Mouse (Mus musculus): ENCODE results near the gene Ano10. TPM values are rescaled to one million over a fixed set of nuclear protein-coding genes. Genes with fewer than 3 reads are reported as not detected.

Ano10 gene
- polyA plus RNA-seq, 1 experiment from 2014 or later: 31.4 TPM

DNA sequence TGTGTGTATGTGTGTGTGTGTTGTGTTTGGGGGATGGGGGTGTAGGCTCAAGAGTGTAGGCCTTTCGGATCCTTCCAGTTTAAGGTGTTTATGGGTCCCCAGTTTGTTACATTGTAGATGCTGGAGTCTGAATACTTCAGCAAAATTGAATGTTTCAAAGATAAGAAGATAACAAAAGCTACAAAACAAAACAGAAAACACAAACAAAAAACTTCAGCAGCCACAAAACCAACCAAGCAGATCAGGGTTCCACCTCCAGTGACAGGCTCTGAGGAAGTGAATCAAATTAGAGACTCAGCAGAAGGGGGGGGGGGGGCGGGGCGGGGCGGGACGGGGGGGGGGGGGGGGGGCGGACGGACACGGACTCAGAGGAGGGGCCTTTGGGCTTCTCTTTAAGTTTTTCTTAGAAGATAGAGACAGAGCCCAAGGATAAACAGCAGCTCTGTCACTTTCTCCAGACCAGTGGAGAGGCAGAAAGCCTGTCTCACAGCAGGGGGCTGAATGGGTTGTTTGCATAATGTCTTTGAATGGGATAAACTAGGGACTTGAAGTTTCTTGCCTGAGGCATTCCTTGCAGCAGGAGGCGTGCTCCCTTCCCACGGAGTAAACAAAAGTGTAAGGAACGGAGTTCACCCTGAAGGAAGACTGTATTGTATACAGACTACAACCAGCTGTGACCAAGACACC lies 8.9 kb downstream of the Ano10 start:
- 20% methylated on average over 5 of the region's 11 CpGs for WGBS
- Histone ChIP-seq H3K27me3 (ENCODE audit: insufficient read depth, poor library complexity, severe bottlenecking) (no peaks in the 10 kb centered on the region), H3K27ac (peak overlapping the region; percentile 47; the same call in 1 of the 2 replicates), H3K4me1 (peaks cover 23% of the 10 kb centered on the region), H3K36me3 (no peaks in the 10 kb centered on the region), H3K9me3 (no peaks in the 10 kb centered on the region), H3K4me3 (peak overlapping the region; percentile 15; the same call in 1 of the 2 replicates)
- no peak for DNase-seq (ENCODE audit: low spot score)

DNA sequence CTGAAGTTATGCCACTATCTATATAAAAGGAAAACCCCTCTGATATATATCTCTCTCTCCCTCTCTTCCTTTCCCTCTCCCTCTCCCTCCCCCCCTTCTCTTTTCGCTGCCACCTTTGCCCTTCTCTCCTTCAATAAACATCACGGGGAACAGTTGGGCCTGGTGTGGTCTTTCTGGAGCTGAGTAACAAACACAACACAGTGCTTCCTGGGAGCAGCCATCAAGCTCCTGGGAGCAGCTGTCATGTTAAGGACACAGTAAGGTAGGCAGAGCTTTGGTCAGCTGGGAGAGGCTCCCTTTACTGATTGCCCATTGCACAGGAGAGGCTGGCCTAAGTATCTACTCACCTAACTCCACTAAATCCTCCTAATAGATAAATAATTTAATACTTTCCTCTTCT lies 9.5 kb downstream of the Ano10 start:
- WGBS: 52% methylated on average over 2 of the region's 2 CpGs
- Histone ChIP-seq H3K27me3 (ENCODE audit: insufficient read depth, poor library complexity, severe bottlenecking) (no peaks in the 10 kb centered on the region), H3K9me3 (no peaks in the 10 kb centered on the region), H3K4me1 (peaks cover 20% of the 10 kb centered on the region), H3K36me3 (no peaks in the 10 kb centered on the region), H3K27ac (no peak overlapping the region), H3K4me3 (no peak overlapping the region)
- no peak for DNase-seq (ENCODE audit: low spot score)

DNA sequence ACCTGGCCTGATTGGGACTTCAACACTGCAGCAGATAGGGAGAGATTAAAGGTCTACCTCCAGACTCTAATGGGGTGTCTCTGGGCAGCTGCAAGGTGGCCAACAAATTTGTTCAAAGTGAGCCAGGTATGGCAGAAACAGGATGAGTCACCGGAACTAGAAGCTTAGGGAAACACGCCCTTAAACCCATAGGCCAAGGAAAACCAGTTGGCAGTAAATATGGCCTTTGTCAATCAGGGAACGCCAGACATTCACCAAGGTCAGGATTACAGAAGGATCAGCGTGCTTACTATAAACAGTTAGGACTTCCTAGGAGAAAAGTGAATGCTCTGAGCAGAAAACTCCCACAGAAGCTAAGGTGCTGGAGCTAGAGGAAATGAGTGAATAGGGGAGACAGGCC lies 13.2 kb downstream of the Ano10 start:
- H3K4me1 ChIP-seq: peaks cover 14% of the 10 kb centered on the region
- H3K9me3 ChIP-seq: no peaks in the 10 kb centered on the region
- H3K36me3 ChIP-seq: peaks cover 6% of the 10 kb centered on the region; the same call in 1 of the 2 replicates
- H3K27me3 ChIP-seq (ENCODE audit: insufficient read depth, poor library complexity, severe bottlenecking): no peaks in the 10 kb centered on the region
- H3K4me3 ChIP-seq: no peak overlapping the region
- no peak for DNase-seq (ENCODE audit: low spot score)
- 88% methylated on average over 4 of the region's 4 CpGs for WGBS
- H3K27ac ChIP-seq: no peak overlapping the region

DNA sequence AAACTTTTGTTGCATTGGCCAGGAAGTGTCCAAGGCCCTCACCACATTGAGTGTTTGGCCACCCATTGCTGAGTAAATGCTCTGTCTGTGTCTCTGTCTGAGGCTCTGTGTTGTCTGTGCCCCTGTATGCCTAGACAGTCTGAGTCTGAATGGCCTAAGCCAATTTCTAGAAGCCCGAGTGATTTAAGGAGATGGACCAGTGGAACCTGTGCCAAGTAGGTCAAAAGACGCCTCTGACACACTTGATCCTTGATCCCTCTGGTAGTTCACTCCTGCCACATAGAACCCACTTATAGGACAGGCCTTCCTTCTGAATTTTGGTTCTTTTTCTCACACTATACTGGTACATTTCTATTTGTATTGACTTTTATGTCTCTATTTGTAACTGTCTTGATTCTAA lies 17.6 kb downstream of the Ano10 start:
- no peak overlapping the region for H3K4me3 ChIP-seq
- WGBS: 87% methylated on average over 2 of the region's 2 CpGs
- H3K36me3 ChIP-seq: peaks cover 18% of the 10 kb centered on the region; the same call in 1 of the 2 replicates
- no peaks in the 10 kb centered on the region for H3K4me1 ChIP-seq
- no peak for DNase-seq (ENCODE audit: low spot score)
- no peaks in the 10 kb centered on the region for H3K27me3 ChIP-seq (ENCODE audit: insufficient read depth, poor library complexity, severe bottlenecking)
- no peak overlapping the region for H3K27ac ChIP-seq
- no peaks in the 10 kb centered on the region for H3K9me3 ChIP-seq

DNA sequence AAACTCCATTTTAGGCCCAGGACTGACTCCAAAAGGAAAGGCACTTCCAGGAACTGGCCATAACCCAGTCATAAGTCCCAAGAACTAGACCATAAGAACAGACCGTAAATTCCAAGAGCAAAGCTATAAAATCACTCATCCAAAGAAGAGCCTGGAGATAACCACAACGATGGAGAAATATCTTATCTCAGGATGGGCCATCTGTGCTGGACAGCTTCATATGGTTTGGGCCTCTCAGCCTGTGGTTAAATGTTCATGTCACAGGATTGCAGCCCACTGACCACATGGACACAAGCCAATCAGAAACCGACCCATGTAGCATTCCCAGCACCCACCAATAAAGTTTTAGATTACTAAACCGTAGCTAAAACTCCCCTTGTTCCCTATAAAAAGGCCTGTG lies 18.1 kb downstream of the Ano10 start:
- no peak overlapping the region for H3K27ac ChIP-seq
- H3K27me3 ChIP-seq (ENCODE audit: insufficient read depth, poor library complexity, severe bottlenecking): no peaks in the 10 kb centered on the region
- H3K4me3 ChIP-seq: no peak overlapping the region
- no peaks in the 10 kb centered on the region for H3K4me1 ChIP-seq
- peaks cover 18% of the 10 kb centered on the region; the same call in 1 of the 2 replicates for H3K36me3 ChIP-seq
- DNase-seq (ENCODE audit: low spot score): no peak
- no peaks in the 10 kb centered on the region for H3K9me3 ChIP-seq
- WGBS: 80% methylated on average over 4 of the region's 4 CpGs

DNA sequence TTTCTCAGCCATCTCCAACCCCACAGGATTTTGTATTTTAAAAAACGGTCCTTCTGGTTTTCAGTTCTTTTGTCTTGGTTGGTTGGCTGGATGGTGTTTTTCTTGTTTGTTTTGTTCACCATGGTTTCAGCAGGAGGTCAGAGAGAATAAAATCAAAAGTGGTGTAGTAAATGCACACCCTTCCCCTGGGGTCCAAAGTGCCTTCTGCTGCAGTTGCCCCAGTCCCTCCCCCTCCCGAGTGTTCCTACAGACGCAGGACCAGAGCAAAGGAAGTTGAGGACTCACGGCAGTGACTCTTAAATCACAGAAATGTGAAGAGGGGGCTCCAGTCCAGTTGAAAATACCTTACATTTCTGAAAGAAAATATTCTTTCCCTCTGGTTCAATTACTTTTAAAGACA lies 19.9 kb downstream of the Ano10 start:
- Histone ChIP-seq H3K27me3 (ENCODE audit: insufficient read depth, poor library complexity, severe bottlenecking) (no peaks in the 10 kb centered on the region), H3K9me3 (no peaks in the 10 kb centered on the region), H3K27ac (no peak overlapping the region), H3K36me3 (peaks cover 18% of the 10 kb centered on the region; the same call in 1 of the 2 replicates), H3K4me1 (no peaks in the 10 kb centered on the region), H3K4me3 (no peak overlapping the region)
- WGBS: 74% methylated on average over 4 of the region's 4 CpGs
- no peak for DNase-seq (ENCODE audit: low spot score)

DNA sequence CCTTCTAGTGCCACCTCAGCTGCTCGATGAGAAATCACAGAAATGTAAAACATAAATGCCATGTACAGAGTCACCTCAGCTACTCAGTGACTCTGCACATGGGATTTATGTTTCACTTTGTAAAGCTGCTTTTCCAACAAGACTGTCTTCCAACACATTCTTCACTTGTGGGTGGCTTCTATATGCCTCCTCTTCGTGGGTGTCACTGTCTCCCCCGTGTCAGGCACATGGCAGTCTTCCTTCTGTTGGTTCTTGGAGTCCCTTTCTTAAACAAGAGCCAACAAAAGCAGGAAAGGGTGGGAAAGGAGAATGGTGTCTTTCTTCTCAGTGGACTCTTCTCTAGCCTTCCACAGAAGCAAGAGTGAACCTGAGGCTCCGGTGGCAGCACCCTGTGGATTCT lies 20.3 kb downstream of the Ano10 start:
- 83% methylated on average over 4 of the region's 4 CpGs for WGBS
- Histone ChIP-seq H3K4me1 (no peaks in the 10 kb centered on the region), H3K4me3 (no peak overlapping the region), H3K36me3 (peaks cover 18% of the 10 kb centered on the region; the same call in 1 of the 2 replicates), H3K9me3 (no peaks in the 10 kb centered on the region), H3K27me3 (ENCODE audit: insufficient read depth, poor library complexity, severe bottlenecking) (no peaks in the 10 kb centered on the region), H3K27ac (no peak overlapping the region)
- DNase-seq (ENCODE audit: low spot score): no peak

DNA sequence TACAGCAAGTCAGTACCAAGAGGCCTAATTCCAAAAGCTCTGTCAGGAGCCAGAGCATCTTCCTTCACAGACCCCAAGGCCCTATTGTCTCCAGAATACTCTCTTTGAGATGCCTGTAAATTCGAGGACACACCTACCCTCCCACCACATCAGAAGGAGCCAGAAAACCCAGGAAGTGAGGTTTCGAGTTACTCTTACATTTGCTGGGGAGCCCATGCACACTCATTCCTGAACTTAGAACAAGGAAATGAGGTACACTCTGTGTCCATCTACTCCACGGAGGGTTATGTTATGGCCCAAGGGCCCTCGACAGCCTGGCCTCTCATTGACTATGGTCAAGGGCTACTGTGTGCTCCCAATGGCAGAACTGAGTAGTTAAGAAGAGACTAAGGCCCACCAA lies 22.4 kb downstream of the Ano10 start:
- Histone ChIP-seq H3K36me3 (peaks cover 18% of the 10 kb centered on the region), H3K4me1 (no peaks in the 10 kb centered on the region), H3K4me3 (no peak overlapping the region), H3K27ac (no peak overlapping the region), H3K27me3 (ENCODE audit: insufficient read depth, poor library complexity, severe bottlenecking) (no peaks in the 10 kb centered on the region), H3K9me3 (no peaks in the 10 kb centered on the region)
- DNase-seq (ENCODE audit: low spot score): no peak
- 74% methylated on average over 4 of the region's 4 CpGs for WGBS

DNA sequence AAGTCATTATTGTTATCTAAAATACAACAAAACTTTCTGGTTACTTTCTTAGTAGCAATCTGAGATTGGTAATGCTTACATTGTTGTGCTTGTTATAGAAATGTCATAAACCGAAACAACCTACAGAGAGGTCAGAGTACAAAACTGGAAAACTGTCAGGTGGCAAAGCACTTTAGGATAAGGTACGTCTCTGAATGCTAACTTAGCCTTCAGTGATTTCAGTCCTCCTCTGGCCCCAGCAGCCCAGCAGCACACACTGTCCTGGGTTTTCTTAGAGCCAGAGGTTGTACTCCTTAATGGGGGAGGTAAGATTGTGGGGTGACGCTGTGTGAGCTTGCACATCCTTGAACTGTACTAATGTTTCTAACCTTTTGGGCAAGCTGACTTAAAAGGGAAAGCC lies 22.9 kb downstream of the Ano10 start:
- 86% methylated on average over 3 of the region's 3 CpGs for WGBS
- no peaks in the 10 kb centered on the region for H3K4me1 ChIP-seq
- H3K9me3 ChIP-seq: no peaks in the 10 kb centered on the region
- peaks cover 17% of the 10 kb centered on the region for H3K36me3 ChIP-seq
- H3K27me3 ChIP-seq (ENCODE audit: insufficient read depth, poor library complexity, severe bottlenecking): no peaks in the 10 kb centered on the region
- no peak overlapping the region for H3K4me3 ChIP-seq
- no peak overlapping the region for H3K27ac ChIP-seq
- no peak for DNase-seq (ENCODE audit: low spot score)

DNA sequence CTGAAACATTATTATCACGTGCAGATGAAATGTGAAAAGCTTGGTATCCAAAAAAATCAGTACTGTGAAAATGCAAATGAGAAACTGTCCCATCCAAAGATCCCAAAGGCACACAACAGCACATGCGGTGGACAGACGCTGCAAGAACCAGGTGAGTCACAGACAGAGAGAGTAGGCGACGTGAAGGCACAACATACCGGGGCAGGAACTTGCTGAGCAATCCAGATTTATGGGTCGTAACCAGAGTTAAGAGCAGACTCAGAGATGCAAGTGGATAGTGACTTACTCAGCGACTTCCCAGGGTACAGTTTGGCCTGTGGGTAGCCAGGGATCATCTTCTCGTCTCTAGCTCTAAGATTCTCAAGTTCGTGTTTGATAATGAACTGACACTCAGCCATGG lies 23.3 kb downstream of the Ano10 start:
- WGBS: 85% methylated on average over 10 of the region's 10 CpGs
- H3K4me3 ChIP-seq: no peak overlapping the region
- H3K9me3 ChIP-seq: no peaks in the 10 kb centered on the region
- no peak overlapping the region for H3K27ac ChIP-seq
- peaks cover 3% of the 10 kb centered on the region; the same call in 1 of the 2 replicates for H3K4me1 ChIP-seq
- peaks cover 17% of the 10 kb centered on the region for H3K36me3 ChIP-seq
- DNase-seq (ENCODE audit: low spot score): no peak
- H3K27me3 ChIP-seq (ENCODE audit: insufficient read depth, poor library complexity, severe bottlenecking): no peaks in the 10 kb centered on the region

DNA sequence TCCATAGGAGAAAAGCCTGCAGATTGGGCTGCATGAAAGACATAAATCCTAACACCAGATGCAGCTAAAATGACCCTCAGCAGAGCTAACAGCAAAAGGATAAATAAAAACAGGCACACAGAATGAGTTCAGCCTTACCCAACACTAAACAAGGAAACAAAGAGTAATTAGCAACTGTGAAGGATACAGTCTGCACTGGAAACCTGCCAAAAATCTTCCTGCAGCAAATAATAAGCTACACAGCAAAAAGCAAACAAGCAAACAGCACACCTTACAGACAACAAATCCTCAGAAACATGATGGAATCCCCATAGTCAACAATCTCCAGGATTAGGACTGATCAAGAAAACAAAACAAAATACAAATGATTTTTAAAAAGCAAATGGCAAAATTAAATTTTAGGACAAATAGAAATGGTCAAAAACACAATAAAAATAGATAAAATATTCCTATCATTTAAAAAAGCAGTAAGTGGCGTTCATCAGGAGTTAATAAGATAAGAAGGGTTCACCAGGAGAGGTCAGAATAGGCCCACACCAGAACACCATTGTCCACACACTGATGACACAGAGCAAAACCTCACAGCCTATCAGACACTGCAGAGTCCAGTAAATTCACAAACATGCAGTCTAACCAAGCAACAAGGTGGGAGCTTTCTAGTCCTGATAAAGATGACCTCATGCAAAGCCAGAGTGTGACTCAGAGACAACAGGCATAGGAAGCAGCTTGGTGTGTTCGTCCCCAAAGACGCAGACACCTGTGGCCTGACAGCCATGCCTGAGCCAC lies 24.8 kb downstream of the Ano10 start:
- H3K27me3 ChIP-seq (ENCODE audit: insufficient read depth, poor library complexity, severe bottlenecking): no peaks in the 10 kb centered on the region
- 72% methylated on average over 3 of the region's 3 CpGs for WGBS
- DNase-seq (ENCODE audit: low spot score): no peak
- H3K27ac ChIP-seq: no peak overlapping the region
- no peak overlapping the region for H3K4me3 ChIP-seq
- H3K4me1 ChIP-seq: peaks cover 9% of the 10 kb centered on the region; the same call in 1 of the 2 replicates
- H3K36me3 ChIP-seq: peaks cover 11% of the 10 kb centered on the region
- H3K9me3 ChIP-seq: no peaks in the 10 kb centered on the region

DNA sequence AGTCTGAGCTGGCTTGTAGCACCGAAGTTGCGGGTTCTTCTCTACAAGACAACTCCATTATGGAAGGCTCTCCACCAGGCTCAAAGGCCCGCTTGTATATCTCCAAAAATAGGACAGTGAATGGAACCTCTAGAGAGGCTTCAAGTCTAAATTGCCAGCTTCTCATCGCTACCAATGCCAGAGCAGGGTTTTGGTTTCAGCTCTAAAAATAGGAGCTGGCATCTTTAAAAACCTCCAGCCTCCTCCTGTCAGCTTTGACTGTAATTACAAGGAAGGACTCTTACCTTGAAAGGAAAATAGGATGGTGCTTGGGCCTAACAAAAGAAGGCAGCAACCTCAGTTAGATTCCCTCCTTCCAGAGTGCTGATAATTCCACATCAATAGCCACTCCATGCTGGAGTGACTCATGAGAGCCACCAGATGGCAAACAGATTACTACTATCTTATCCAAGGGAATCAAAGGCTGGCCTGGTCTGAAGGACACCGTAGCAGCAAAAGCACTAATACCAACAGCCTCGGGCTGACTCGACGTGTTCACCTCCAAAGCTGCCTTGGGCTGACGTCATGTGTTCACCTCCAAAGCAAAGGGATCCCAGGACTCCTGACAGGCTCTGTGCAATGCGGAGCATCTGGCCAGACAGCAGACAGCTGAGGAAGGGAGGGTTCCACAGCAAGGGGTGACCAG lies 28.6 kb downstream of the Ano10 start:
- WGBS: 61% methylated on average over 10 of the region's 10 CpGs
- Histone ChIP-seq H3K4me3 (no peak overlapping the region), H3K27me3 (ENCODE audit: insufficient read depth, poor library complexity, severe bottlenecking) (no peaks in the 10 kb centered on the region), H3K9me3 (no peaks in the 10 kb centered on the region), H3K4me1 (peaks cover 9% of the 10 kb centered on the region; the same call in 1 of the 2 replicates), H3K27ac (no peak overlapping the region), H3K36me3 (peaks cover 30% of the 10 kb centered on the region)
- DNase-seq (ENCODE audit: low spot score): no peak

DNA sequence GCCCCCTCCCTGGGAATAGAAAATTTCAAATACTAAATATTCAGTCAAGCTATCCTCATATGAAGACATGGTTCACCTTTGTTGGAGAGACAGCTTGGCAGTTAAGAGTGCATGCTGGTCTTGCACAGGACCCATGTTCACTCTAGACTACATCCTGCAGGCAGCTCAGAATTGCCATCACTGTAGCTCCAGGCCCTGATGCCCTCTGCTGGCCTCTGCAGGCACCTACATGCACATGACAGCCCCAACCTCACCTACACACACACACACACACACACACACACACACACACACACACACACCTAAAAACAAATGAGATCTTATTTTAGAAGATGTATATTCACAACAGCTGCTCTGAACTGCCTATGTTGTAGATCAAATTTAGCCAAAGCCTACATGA lies 31.1 kb downstream of the Ano10 start:
- no peaks in the 10 kb centered on the region for H3K9me3 ChIP-seq
- H3K4me3 ChIP-seq: no peak overlapping the region
- peaks cover 9% of the 10 kb centered on the region; the same call in 1 of the 2 replicates for H3K4me1 ChIP-seq
- H3K27me3 ChIP-seq (ENCODE audit: insufficient read depth, poor library complexity, severe bottlenecking): no peaks in the 10 kb centered on the region
- no peak overlapping the region for H3K27ac ChIP-seq
- H3K36me3 ChIP-seq: peaks cover 41% of the 10 kb centered on the region
- DNase-seq (ENCODE audit: low spot score): no peak
